Mouse (Mus musculus) erythroblast, embryonic 14.5 days (primary cell): ENCODE measurements at regions not wholly inside any gene's neighbourhood (a gene's known extent, or its start where the extent isn't known, plus 50 kb on each side); places are given as distances from the start of the nearest gene placed in this dataset.

Experiments used
- GATA1 ChIP-seq: IDR thresholded peaks from 2 replicates; pipeline ENCODE4 v1.6.1; 2012; ENCODE audit warnings: low read length, inconsistent platforms, mixed read lengths
- TAL1 ChIP-seq: IDR thresholded peaks from 3 replicates; pipeline ENCODE4 v1.6.1; 2012; ENCODE audit warnings: low read length, inconsistent platforms, mixed read lengths

GRCm38 (mm10) chr4:89074705-89075104 is 62.2 kb upstream of the Mtap start:
- TF ChIP-seq GATA1, result no peak
- no peak for TF ChIP-seq TAL1
